Mouse (Mus musculus) macrophage (primary cell): ENCODE data around the gene Tbc1d8. TPM values are rescaled to one million over a fixed set of nuclear protein-coding genes. Genes with fewer than 3 reads are reported as not detected.

Source experiments
- H3K27ac ChIP-seq: fragments of 350-480 bp; formaldehyde crosslinking; 2 replicates; pipeline ENCODE4 v1.9.0; 2021
- H3K36me3 ChIP-seq: fragments of 350-480 bp; formaldehyde crosslinking; 2 replicates; pipeline ENCODE4 v1.9.0; 2021; ENCODE audit errors: inconsistent target
- H3K4me3 ChIP-seq: fragments of 350-480 bp; formaldehyde crosslinking; 2 replicates; pipeline ENCODE4 v1.9.0; 2021; ENCODE audit errors: inconsistent target
- H3K79me2 ChIP-seq: fragments of 350-480 bp; formaldehyde crosslinking; 2 replicates; pipeline ENCODE4 v1.9.0; 2021; ENCODE audit errors: inconsistent target
- WGBS: methylation state at CpG from one replicate; pipeline ENCODE4 v1.1.7; 2026; ENCODE audit warnings: inconsistent platforms; ENCODE audit not compliant: missing documents; 5-methylcytosine and 5-hydroxymethylcytosine counted together
- polyA plus RNA-seq: library from polyadenylated mRNA; stranded (reverse); fragments of 250-400 nt; gene quantifications from 3 replicates; pipeline ENCODE4 v1.2.4, GENCODE M21; 2018; ENCODE audit warnings: inconsistent platforms

The Tbc1d8 gene
- polyA plus RNA-seq, 1 experiment from 2014 or later, result 13.9 TPM

- WGBS, result 95% methylated on average over 2 of the region's 2 CpGs
- no peak overlapping the region for H3K4me3 ChIP-seq
- H3K79me2 ChIP-seq, result no peaks in the 10 kb centered on the region
Measured at GRCm38 (mm10) chr1:39499485-39499941, 21.0 kb upstream of the Tbc1d8 start.

GRCm38 (mm10) chr1:39497748-39498147 lies 19.2 kb upstream of the Tbc1d8 start:
- Histone ChIP-seq H3K79me2 (no peaks in the 10 kb centered on the region), H3K4me3 (no peak overlapping the region), H3K27ac (no peak overlapping the region), H3K36me3 (no peaks in the 10 kb centered on the region)
- 90% methylated on average over 11 of the region's 11 CpGs for WGBS

More at GRCm38 (mm10) chr1:39499485-39499941, 21.0 kb upstream of the Tbc1d8 start:
- H3K36me3 ChIP-seq, result no peaks in the 10 kb centered on the region
- peak overlapping the region; percentile 14 for H3K27ac ChIP-seq

- WGBS, result 95% methylated on average over 3 of the region's 4 CpGs
- Histone ChIP-seq H3K4me3 (no peak overlapping the region), H3K79me2 (no peaks in the 10 kb centered on the region)
Measured at GRCm38 (mm10) chr1:39496995-39497394, 18.4 kb upstream of the Tbc1d8 start.

GRCm38 (mm10) chr1:39493664-39494063 lies 15.1 kb upstream of the Tbc1d8 start:
- H3K36me3 ChIP-seq, result no peaks in the 10 kb centered on the region
- H3K27ac ChIP-seq, result peak overlapping the region; percentile 83
- H3K4me3 ChIP-seq, result peak overlapping the region; percentile 1; the same call in 1 of the 2 replicates
- H3K79me2 ChIP-seq, result no peaks in the 10 kb centered on the region
- WGBS, result 0% methylated on average over 2 of the region's 3 CpGs

More at GRCm38 (mm10) chr1:39496995-39497394, 18.4 kb upstream of the Tbc1d8 start:
- Histone ChIP-seq H3K36me3 (no peaks in the 10 kb centered on the region), H3K27ac (no peak overlapping the region)

- H3K36me3 ChIP-seq, result no peaks in the 10 kb centered on the region
- 7% methylated on average over 4 of the region's 5 CpGs for WGBS
- peak overlapping the region; percentile 83 for H3K27ac ChIP-seq
- no peak overlapping the region; the same call in 1 of the 2 replicates for H3K4me3 ChIP-seq
- H3K79me2 ChIP-seq, result no peaks in the 10 kb centered on the region
Measured at GRCm38 (mm10) chr1:39493165-39493564, 14.6 kb upstream of the Tbc1d8 start.

GRCm38 (mm10) chr1:39487370-39487769 lies 8.8 kb upstream of the Tbc1d8 start:
- 43% methylated on average over 3 of the region's 3 CpGs for WGBS
- Histone ChIP-seq H3K36me3 (no peaks in the 10 kb centered on the region), H3K27ac (no peak overlapping the region), H3K79me2 (no peaks in the 10 kb centered on the region), H3K4me3 (no peak overlapping the region)

GRCm38 (mm10) chr1:39482115-39482815 lies 3.7 kb upstream of the Tbc1d8 start:
- Histone ChIP-seq H3K79me2 (peaks cover 8% of the 10 kb centered on the region; the same call in 1 of the 2 replicates), H3K27ac (peak overlapping the region; percentile 52), H3K36me3 (no peaks in the 10 kb centered on the region), H3K4me3 (no peak overlapping the region)
- WGBS, result 8% methylated on average over 10 of the region's 10 CpGs

- Histone ChIP-seq H3K27ac (peak overlapping the region; percentile 54), H3K4me3 (peak overlapping the region; percentile 40), H3K79me2 (peaks cover 37% of the 10 kb centered on the region; the same call in 1 of the 2 replicates), H3K36me3 (no peaks in the 10 kb centered on the region)
- WGBS, result 92% methylated on average over 5 of the region's 5 CpGs
Measured at GRCm38 (mm10) chr1:39479254-39479653, 699 bp upstream of the Tbc1d8 start.

GRCm38 (mm10) chr1:39478896-39479200 lies 293 bp upstream of the Tbc1d8 start:
- Histone ChIP-seq H3K79me2 (peaks cover 41% of the 10 kb centered on the region; the same call in 1 of the 2 replicates), H3K4me3 (peak overlapping the region; percentile 40), H3K36me3 (no peaks in the 10 kb centered on the region), H3K27ac (peak overlapping the region; percentile 54)
- 11% methylated on average over 10 of the region's 10 CpGs for WGBS

- WGBS, result 82% methylated on average over 5 of the region's 5 CpGs
- Histone ChIP-seq H3K4me3 (no peak overlapping the region), H3K27ac (no peak overlapping the region), H3K79me2 (peaks cover 57% of the 10 kb centered on the region; the same call in 1 of the 2 replicates), H3K36me3 (no peaks in the 10 kb centered on the region)
Measured at GRCm38 (mm10) chr1:39477064-39477463, 1.5 kb downstream of the Tbc1d8 start.

- no peaks in the 10 kb centered on the region for H3K36me3 ChIP-seq
- H3K27ac ChIP-seq, result no peak overlapping the region
- peaks cover 64% of the 10 kb centered on the region; the same call in 1 of the 2 replicates for H3K79me2 ChIP-seq
- WGBS, result 31% methylated on average over 1 of the region's 1 CpGs
- no peak overlapping the region for H3K4me3 ChIP-seq
Measured at GRCm38 (mm10) chr1:39476341-39476740, 2.2 kb downstream of the Tbc1d8 start.

GRCm38 (mm10) chr1:39474516-39474915 lies 4.0 kb downstream of the Tbc1d8 start:
- Histone ChIP-seq H3K36me3 (no peaks in the 10 kb centered on the region), H3K79me2 (peaks cover 81% of the 10 kb centered on the region; the same call in 1 of the 2 replicates), H3K27ac (no peak overlapping the region), H3K4me3 (no peak overlapping the region)
- 95% methylated on average over 9 of the region's 9 CpGs for WGBS

GRCm38 (mm10) chr1:39471298-39471902 lies 7.2 kb downstream of the Tbc1d8 start:
- 90% methylated on average over 9 of the region's 9 CpGs for WGBS

GRCm38 (mm10) chr1:39468982-39469381 lies 9.6 kb downstream of the Tbc1d8 start:
- H3K27ac ChIP-seq, result no peak overlapping the region
- 7% methylated on average over 7 of the region's 7 CpGs for WGBS
- no peaks in the 10 kb centered on the region for H3K36me3 ChIP-seq
- no peak overlapping the region for H3K4me3 ChIP-seq
- peaks cover 87% of the 10 kb centered on the region; the same call in 1 of the 2 replicates for H3K79me2 ChIP-seq

More at GRCm38 (mm10) chr1:39471298-39471902, 7.2 kb downstream of the Tbc1d8 start:
- Histone ChIP-seq H3K79me2 (peaks cover 87% of the 10 kb centered on the region; the same call in 1 of the 2 replicates), H3K4me3 (no peak overlapping the region), H3K27ac (no peak overlapping the region), H3K36me3 (no peaks in the 10 kb centered on the region)

- 92% methylated on average over 12 of the region's 13 CpGs for WGBS
- H3K27ac ChIP-seq, result no peak overlapping the region
- no peaks in the 10 kb centered on the region for H3K36me3 ChIP-seq
- no peak overlapping the region for H3K4me3 ChIP-seq
- peaks cover 81% of the 10 kb centered on the region; the same call in 1 of the 2 replicates for H3K79me2 ChIP-seq
Measured at GRCm38 (mm10) chr1:39466526-39466925, 12.0 kb downstream of the Tbc1d8 start.
